ENCODE assay signal across 23 mouse cellular contexts in the genomic region with DNA sequence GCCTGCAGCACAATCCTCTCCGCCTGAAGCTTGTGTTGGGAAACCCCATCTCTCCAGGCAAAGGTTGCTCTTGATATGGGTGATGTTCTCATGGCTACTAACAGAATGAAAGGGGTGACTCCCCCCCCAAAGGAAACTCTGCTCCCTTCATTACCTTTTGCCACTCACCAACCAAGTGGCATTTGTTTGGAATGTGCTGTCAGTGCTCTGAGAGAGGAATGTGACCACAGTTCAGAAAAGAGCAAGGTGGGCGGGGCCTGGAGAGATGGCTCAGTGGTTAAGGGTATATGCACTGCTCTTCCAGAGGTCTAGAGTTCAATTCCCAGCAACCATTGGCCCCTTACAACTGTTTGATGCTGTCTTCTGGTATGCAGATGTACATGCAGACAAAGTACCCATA.
"Had no signal": no experiment of that assay in that cellular context is flagged by ENCODE, and none has a peak within 500 bp of the region (broad histone marks: within the 10 kb centered on the region; RNA-seq: fewer than 3 reads in every experiment).

No protein-coding gene starts in this region.

- H3K27ac ChIP-seq: gastrocnemius, adult 2 months; heart, embryonic 10.5 days; hindbrain, embryonic 12.5 days; hindbrain, embryonic 14.5 days; intestine, embryonic 15.5 days; kidney, embryonic 15.5 days; layer of hippocampus, adult 2 months; limb, embryonic 13.5 days; limb, embryonic 15.5 days; liver, embryonic 12.5 days; liver, embryonic 14.5 days had no signal

- H3K36me3 ChIP-seq: heart, embryonic 10.5 days; heart, embryonic 12.5 days; hindbrain, embryonic 12.5 days; intestine, embryonic 15.5 days; kidney, embryonic 15.5 days; limb, embryonic 13.5 days; limb, embryonic 15.5 days; liver, embryonic 12.5 days had no signal

- H3K4me1 ChIP-seq: liver, embryonic 12.5 days had no signal

- H3K4me3 ChIP-seq: gastrocnemius, adult 2 months; heart, embryonic 10.5 days; heart, embryonic 12.5 days; hindbrain, embryonic 12.5 days; intestine, embryonic 15.5 days; kidney, embryonic 15.5 days; layer of hippocampus, adult 2 months; limb, embryonic 13.5 days; limb, embryonic 15.5 days; liver, embryonic 12.5 days had no signal

- DNase-seq: gastrocnemius, adult 2 months; gastrocnemius, postnatal 10 days; gastrocnemius, postnatal 36 days; heart, adult 18-20 months; heart, postnatal 10 days; heart, postnatal 36 days; kidney, adult 18-20 months; kidney, adult 9 months; kidney, postnatal 10 days; kidney, postnatal 25 days; kidney, postnatal 4 days; left cerebral cortex, postnatal 4 days had no signal

- H3K27me3 ChIP-seq: heart, embryonic 12.5 days; hindbrain, embryonic 12.5 days; intestine, embryonic 15.5 days; liver, embryonic 12.5 days had no signal

- H3K9me3 ChIP-seq: hindbrain, embryonic 12.5 days; intestine, embryonic 15.5 days; limb, embryonic 15.5 days had no signal
